Mouse (Mus musculus) layer of hippocampus, postnatal 25 days (tissue): ENCODE measurements around the gene Tmem45a2. TPM values are rescaled to one million over a fixed set of nuclear protein-coding genes. Genes with fewer than 3 reads are reported as not detected.
"Not testable (repeated sequence)": the region's sequence is repeated elsewhere in the genome, so short reads cannot be mapped to it uniquely, and the experiment has no call there.

Experiments used
- DNase-seq, 2 experiments: peaks; one replicate each; pipeline ENCODE4 v3.0.0; 2022; ENCODE audit warnings: mixed read lengths in 2 of 2, low spot score in 1 of 2; ENCODE audit errors: extremely low spot score in 1 of 2
- total RNA-seq, 2 experiments: library from RNA; stranded (reverse); gene quantifications; 2 replicates each; pipeline ENCODE4 v1.2.3; 2021

The Tmem45a2 gene
- total RNA-seq = not detected

DNA sequence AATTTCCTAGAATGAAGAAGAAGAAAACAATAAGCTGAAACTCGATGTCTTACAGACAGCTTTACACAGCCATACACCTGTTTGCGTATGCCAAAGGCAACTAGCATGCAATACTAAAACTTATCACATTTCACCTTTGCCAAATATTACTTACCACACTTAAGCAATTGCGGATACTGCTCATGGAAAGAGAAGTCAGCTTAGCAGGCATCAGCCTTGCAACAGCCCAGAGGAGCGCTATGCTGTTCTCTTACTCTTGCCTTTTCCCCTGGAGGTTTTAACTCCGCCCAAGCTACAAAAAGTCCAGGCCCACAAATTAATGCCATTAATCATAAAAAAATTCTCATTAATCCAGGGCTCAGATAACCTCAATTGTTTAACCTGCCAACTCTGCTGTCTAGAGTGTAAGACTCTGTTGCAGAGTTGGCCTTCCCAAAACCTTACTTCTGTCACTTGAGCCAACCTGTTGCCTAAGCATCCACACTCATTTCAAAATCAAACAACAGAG is at the start of gene Tmem45a2:
Gene Tmem45a2, minus strand, starts transcription at position 241 of the 508 bp plus-strand sequence.
- no peak for DNase-seq

DNA sequence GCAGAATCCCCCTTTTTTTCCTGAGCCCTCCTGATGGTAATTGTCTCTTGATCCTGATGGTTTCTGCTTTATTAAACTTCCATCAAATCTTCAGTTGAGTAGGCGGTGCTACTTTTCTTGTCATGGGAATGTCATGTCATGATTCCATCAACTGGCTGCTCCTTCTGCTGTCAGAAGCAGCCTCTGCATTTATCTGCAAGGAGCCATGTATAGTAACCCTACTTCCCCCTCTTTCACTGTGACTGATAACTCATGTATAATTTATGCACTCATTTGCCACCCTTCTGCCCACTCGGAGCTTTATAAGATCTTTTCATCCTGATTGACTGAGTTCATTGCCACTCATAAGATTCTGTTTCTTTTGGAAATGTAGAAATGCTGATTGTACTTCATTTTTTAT is 46.4 kb upstream of the Tmem45a2 start:
- no peak for DNase-seq

DNA sequence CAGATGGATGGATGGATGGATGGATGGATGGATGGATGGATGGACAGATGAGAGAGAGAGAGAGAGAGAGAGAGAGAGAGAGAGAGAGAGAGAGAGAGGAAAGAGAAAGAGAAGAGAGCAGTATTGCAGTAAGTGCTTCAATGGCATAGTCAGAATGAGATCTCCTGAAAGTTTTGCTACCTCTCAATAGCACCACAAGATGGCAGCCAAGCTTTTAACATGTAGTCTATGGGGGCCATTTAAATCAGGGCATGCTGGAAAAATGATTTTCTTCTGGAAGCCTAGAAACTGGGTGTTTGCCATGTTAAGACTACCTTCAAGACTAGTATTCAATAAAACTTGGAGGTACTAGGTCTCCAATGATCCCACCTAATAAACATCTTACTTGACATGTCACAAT is 44.9 kb upstream of the Tmem45a2 start:
- DNase-seq = no peak

DNA sequence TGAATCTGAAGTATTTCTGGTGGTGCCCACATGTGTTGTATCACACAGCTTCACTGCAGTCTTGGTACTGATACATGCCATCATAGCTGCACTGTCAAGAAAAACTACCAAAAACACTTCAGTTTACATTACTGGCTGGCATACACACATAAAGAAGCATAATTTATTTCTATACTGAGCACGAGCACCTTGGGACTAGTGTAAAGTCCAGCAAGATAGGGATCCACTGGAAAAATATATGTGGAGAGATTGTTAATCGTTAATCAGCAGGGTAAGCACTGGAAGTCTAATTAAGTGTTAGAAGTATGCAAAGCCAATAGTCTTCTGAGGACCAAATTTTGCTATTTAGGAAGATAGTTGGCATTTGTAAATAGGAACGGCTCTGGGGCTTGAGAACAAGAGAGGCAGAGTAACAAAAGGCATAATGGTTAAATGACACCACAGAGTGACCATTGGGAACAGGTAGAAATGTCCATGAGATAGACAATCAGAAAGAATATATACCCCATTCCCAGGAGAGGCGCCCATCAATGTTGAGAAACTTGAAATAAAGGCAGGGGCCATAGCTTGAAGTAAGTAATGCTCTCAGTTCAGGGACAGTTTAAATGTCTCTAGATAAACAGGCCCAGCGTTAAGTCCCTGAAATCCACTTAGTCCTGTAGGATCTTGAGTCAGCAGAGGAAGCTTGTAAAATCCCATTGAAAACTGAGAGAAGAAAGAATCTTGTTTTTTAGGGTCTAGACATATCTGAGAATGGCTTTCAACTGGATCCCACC is 35.2 kb upstream of the Tmem45a2 start:
- no peak for DNase-seq

DNA sequence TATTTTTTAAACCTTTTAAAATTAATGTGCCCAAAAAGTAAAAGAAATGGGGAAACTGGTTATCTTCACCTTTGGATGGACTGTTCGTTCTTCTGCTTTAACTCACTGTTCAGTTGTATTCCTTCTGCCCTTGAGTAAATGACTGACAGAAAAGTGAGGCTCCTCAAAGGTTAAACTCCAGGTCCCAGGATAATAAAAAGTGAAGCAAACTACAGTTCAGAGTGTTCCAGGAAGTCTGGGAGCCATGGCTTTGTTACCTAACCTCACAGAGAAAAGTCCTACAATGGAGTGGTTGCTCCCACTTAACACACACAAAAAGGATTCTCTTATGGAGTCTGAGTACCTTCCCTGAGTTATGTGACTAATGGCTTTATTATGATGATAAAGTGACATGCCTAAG is 30.0 kb upstream of the Tmem45a2 start:
- no peak for DNase-seq

DNA sequence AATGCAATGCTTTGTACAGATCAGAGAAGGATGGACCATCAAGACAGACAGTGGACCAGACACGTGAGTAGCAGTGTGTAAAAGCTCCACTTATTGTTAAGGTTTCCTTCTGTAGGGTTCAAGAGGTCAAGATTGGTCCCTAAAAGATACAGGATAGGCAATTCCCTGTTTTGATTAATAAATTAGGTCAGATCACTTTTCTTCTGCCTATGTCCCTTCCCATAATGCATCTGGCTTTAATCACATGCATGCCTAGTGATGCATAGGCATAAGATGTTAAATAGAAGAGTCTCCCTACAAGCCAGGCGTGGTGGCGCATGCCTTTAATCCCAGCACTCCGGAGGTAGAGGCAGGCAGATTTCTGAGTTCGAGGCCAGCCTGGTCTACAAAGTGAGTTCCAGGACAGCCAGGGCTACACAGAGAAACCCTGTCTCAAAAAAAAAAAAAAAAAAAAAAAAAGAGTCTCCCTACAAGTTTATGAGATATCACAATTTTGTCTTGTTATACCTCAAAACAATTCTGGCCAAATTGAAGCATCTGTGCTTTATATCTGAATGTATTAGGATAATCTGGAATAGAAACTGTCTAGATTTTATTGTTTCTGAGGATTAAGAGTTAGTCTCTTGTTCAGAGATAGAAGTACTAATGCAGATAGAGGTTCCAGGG is 28.5 kb upstream of the Tmem45a2 start:
- DNase-seq = no peak

DNA sequence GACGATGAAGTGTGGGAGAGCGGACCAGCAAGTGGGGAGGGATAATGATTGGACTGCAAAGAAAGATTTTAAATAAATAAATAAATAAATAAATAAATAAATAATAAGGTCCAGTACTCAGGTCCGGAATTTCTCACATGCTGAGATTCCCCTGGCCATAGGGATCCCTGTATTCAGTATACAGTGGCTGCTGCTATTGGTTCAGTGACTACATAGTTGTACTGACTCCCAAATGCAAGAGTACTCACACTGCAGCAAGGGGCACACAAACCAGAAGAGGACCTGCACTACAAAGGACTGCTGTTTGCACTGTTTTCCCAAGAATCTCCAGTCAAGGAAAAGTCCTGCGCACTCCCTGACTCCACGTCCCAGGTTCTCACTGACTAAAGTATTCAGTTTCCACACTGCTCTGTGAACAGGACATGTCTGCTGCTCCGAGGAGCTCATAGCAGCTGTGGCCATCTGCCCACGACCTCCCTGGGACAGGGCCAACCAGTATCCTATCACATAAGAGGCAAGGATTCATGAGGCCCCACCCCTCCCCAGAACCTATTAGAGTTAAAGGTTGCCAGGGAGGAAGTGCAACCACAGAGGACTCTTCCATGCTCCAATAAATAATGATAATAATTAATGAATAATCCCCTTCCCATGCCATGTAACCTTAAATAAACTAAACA is 27.4 kb upstream of the Tmem45a2 start:
- no peak for DNase-seq

DNA sequence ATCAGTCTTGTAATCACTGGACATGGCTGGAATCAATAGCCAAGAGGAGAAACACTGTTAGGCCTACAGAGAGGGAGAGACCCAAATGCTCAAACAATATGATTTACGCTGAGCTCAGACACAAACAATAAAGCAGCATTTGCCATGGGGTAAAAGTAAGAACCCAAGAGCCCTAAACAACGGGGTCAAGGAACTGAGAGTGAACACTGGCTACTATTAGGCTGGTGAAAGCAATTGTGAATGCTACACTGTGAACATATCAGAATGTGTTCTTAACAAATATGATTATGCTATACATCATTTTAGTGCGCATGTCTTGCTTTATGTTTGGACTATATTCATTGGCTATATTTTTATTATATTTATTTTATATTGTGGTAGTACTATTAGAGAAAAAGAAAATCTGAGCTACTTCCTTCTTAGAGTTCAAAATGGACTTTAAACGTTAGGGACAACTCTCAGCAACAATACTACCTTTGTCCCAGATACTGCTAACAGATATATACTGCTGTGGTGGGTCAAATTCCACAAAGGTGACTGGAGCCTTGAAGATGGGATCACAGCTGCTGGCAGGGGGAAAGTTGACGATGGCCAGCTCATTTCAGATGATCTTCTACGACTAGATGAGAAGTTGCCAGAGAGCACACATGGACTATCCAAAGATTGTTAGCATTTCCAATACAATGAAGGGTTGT is 21.9 kb upstream of the Tmem45a2 start:
- no peak for DNase-seq

DNA sequence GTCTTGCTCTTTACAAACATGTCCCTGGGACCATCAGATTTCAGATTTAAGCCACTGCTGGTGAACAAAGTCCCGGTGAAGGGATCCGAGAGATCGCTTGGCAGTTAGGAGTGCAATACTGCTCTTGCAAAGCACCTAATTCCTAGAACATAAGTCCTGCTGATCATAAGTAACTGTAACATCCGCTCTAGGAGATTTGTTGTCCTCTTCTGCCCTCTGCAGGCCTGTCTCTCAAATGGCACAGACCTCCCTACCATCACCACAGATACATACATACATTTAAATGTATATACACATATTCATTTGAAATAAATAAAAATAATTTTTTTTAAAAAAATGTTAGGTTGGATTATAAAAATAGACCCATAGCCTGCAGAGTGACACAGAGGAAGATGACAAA is 21.3 kb upstream of the Tmem45a2 start:
- peak; percentile 24 to 67 for DNase-seq

DNA sequence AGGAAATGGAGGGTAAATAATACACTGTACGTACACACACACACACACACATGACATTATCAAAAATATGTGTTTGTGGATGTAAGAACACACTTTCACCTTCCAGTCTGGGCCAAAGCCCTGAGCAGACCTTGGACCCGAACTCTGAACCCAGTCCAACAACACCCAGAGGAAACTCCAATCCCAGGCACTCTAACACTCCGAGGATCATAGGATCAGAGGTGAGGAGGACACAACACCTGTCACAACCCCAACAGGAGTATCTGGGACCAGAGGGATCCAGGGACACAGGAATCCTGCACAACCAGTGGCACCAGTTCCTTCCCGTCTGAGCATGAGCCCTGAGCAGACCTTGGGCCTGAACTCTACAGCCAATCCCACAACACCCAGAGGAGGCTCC is 8.4 kb upstream of the Tmem45a2 start:
- DNase-seq = no peak

DNA sequence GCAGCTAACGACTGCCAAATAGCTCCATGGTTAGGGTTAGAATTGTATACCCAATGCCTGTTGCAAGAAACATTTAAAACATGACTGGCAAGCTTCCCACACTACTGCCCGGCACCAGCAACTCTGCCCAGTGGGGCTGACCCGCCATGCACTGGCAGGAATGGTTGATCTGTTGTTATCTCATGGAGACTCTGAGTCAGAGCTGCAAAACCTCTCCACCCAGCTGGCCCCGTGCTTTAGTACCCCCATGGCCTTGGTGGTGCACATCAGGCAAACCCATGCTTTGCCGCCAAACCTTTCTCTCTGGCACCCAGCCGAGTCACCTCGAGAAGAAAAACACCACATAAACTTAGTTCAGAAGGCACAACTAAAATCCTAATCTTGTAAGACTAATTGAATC is 4.8 kb upstream of the Tmem45a2 start:
- DNase-seq = no peak

DNA sequence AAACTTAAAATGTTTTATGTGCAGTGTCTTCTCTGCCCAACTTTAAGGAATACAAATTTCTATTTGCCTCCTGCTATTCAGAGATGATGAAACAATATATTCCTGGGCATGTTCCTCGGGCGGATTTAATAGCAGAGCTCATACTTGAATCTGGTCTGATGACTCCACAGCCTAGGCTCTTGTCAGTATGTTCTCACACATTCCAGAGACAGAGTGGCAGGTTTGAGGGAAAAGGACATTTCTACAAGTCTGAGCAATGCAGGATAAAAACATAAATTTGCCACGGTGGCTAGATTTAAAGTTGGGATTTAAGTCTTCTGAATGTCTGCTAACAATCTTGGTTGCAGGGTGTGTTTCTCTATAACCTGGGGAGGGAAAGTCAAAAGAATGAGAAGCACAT is 9.1 kb downstream of the Tmem45a2 start:
- no peak for DNase-seq

DNA sequence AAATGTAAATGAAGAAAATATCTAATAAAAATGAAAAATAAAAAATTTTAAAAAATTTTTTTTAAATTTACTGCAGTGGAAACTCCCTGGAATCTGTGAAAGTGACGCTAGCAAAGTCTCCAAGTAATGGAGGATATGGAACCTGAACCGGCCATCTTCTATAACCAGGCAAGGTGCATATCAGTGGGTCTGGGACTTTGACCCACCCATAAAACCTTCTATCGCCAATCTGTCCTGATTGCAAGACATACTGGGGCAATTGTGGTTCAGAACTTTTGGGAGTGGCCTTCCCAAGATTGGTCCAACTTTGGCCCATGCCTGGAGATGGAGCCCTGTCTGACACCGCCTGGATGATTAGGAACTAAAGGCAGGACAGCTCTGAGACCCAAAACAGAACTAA is 14.2 kb downstream of the Tmem45a2 start:
- DNase-seq = no peak

DNA sequence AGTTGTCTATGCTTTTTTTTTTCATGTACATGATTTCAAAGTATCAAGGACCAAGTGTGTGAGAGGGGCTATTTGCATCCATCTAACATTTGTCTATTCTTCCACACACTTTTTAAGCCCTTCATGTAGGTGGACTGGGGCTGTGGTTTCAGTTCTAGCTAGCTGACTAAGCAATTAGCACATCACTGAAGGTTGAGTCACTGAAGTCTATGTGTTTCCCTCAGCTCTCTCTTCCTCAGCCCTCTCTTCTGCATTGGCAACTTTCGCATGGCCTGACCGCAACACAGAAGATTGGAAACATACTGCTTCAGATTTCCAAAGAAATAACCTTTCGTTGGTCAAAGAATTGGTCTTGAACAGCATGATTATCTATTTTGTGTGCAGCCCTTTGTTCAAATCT is 21.2 kb downstream of the Tmem45a2 start:
- no peak for DNase-seq

DNA sequence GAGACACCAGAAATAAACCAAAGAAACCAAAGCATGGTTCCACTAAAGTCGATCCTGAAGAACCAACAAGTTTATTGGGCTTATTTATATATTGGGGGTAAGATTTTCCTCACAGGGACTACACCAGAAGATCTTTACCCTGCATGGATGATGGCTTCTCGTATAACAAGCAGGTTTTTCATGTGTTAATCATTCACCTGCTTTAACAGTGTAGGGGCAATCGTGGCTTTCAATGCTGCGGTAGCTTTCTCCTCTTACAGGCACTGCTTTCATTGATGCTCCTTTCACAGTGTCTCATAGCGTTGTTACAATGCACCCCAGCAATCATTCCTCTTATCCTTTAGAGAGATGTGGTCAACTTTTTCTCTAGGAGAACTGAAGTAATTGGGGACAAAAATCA is 32.6 kb downstream of the Tmem45a2 start:
- DNase-seq = no peak

DNA sequence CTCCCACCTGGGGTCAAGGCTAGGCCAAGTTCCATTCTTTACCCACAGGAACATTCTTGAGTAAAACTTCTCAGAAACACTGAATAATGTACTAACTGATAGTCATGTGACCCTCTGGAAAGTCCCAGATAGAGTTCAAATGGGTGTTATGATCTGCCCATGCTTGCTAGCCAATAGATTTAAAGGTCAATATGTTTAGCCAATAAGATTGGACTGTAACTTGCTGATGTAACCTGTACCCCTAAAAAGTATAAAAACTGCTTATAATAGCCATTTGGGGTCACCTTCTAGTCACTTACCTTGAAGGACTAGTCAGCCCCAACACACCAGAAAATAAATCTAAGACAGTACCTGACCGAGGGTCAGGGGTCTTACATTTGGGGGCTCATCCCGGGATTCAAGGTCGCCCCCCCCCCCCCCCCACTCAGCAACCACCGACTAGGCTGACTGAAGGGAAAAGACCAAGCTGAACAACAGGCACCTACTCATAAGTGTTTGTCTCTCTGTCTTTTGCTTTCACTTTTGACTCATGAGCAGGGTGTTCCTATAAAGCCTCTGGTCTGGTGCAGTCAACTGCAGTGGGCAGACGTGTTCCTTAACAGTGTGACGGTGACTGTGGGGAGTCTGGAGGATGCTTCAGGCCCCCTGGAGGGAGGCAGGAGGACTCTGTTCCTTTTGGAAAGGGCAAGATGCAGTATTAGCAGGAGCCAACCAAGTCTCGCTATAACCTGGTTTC is 40.9 kb downstream of the Tmem45a2 start:
- no peak for DNase-seq

DNA sequence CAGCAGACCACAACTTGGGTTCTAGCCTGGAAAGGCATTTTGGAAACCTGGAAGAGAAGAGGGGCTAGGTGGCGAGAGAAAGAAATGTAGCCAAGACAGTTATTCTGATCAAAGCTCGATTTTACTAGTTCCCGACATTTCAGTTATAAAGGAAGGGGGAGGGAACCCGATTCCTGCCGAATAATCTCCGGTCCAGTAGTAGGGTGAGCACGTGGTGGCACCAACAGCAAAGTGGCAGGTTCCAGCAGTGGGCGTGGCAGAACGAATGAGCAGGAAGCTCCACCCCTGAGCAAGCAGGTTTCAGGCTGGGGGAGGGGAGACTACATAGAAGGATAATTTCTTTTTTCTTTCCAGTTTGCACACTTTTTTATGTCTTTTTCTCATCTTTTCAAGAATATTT is 72.9 kb downstream of the Tmem45a2 start:
- not testable (repeated sequence) for DNase-seq
